Mouse (Mus musculus): ENCODE data around the gene Supt7l. TPM values are rescaled to one million over a fixed set of nuclear protein-coding genes. Genes with fewer than 3 reads are reported as not detected.

Gene Supt7l
- polyA plus RNA-seq, 1 experiment from 2014 or later, result 30.8 TPM

DNA sequence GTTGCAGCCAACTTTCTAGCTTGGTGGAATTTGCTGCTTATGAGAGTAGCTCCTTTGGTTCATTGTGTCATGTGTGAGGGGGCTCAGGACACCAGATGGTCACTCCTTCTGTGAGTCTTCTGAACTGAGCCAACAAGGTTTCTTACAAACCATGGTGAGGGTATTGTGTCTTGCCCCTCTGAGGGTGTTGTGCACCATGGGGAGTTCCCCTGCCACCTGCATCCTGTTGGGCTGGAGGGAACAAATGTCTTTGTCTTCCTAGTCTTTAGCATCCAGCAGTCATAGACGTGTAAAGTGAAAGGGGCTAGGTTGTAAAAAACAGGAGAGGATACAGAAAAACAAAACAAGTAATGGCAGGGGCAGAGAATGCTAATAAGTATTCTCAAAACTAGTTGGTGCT, 31.8 kb upstream of the Supt7l start:
- Histone ChIP-seq H3K4me2 (replicated peaks) (no peak overlapping the region), H3K4me3 (no peak overlapping the region), H3K4me1 (0 out of 2 replicates have a peak, but pooled peaks cover 4% of the 10 kb centered on the region), H3K9me3 (no peaks in the 10 kb centered on the region), H3K9ac (no peak overlapping the region), H3K27me3 (replicated peaks) (no peaks in the 10 kb centered on the region), H3K27ac (no peak overlapping the region), H3K36me3 (peaks cover 45% of the 10 kb centered on the region)
- ATAC-seq (ENCODE audit: low FRiP score, low read depth), result no peak
- 19% methylated on average over 1 of the region's 1 CpGs for WGBS

DNA sequence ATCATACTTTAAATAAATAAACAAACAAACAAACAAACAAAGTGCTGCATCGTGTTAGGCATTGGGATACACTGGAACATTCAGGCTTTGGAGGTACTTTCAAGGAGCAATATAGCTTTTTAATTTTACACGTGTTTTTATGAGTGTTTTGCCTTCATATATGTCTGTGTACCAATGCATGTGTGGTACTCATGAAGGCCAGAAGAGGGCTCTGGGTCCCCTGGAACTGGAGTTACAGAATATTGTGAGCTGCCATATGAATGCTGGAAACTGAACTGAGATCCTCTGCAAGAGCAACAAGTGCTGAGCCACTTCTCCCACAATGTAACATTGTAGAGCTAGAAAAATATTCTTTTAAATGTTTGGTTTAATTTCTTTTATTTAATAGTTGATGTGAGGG, 7.6 kb upstream of the Supt7l start:
- no peaks in the 10 kb centered on the region for H3K27me3 ChIP-seq (replicated peaks)
- no peak overlapping the region for H3K4me3 ChIP-seq
- no peak overlapping the region for H3K9ac ChIP-seq
- no peak overlapping the region for H3K4me2 ChIP-seq (replicated peaks)
- H3K9me3 ChIP-seq, result no peaks in the 10 kb centered on the region
- WGBS, result 90% methylated on average over 2 of the region's 2 CpGs
- H3K27ac ChIP-seq, result no peak overlapping the region
- H3K36me3 ChIP-seq, result peaks cover 83% of the 10 kb centered on the region
- ATAC-seq (ENCODE audit: low FRiP score, low read depth), result no peak
- H3K4me1 ChIP-seq, result no peaks in the 10 kb centered on the region

DNA sequence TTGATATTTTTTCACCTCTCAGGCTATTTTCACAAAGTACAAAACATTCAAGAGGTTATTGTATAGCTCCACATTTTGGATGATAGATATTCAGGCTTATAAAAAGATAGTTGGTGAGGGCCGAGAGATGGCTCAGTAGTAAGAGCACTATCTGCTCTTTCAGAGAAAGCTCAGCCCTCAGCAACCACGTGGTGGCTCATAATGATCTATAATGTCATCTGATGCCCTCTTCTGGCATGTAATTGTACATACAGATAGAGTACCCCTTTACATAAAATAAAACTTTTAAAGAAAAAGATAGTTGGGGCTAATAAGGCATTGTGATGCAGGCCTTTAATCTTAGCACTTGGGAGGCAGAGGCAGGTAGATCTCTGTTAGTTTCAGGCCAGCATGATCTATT, 953 bp upstream of the Supt7l start:
- Histone ChIP-seq H3K27ac (no peak overlapping the region), H3K9ac (no peak overlapping the region), H3K27me3 (replicated peaks) (no peaks in the 10 kb centered on the region), H3K4me3 (no peak overlapping the region), H3K36me3 (peaks cover 40% of the 10 kb centered on the region), H3K4me2 (replicated peaks) (peak overlapping the region; percentile 98; the same call in 1 of the 2 replicates), H3K9me3 (no peaks in the 10 kb centered on the region), H3K4me1 (peaks cover 26% of the 10 kb centered on the region)
- WGBS, result 76% methylated on average over 2 of the region's 2 CpGs
- no peak for ATAC-seq (ENCODE audit: low FRiP score, low read depth)

DNA sequence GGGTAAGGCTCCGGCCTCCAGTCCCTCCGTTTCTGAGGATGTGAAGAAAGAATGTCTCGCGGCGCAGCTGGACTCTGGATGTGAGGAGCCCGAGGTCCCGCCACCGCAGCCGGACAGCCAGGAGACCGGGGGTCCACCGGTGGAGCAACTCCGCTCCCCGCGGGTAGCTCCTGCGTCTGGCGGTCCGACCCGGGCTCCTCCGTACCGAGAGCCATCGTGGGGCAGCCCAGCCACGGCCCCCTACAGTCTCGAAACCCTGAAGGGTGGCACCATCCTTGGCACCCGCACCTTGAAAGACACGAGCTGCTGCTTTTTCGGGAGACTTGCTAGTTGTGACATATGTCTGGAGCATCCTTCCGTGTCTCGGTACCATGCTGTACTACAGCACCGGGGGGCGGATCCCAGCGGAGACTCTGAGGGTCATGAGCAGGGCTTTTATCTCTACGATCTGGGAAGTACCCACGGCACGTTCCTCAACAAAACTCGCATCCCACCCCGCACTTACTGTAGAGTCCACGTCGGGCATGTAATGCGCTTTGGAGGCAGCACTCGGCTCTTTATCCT, 408 bp downstream of the Supt7l start:
- peak overlapping the region; percentile 98 for H3K4me2 ChIP-seq (replicated peaks)
- H3K4me1 ChIP-seq, result peaks cover 26% of the 10 kb centered on the region
- peak; percentile 44; the same call in 1 of the 2 replicates for ATAC-seq (ENCODE audit: low FRiP score, low read depth)
- WGBS, result 4% methylated on average over 40 of the region's 40 CpGs
- H3K27ac ChIP-seq, result no peak overlapping the region
- no peaks in the 10 kb centered on the region for H3K9me3 ChIP-seq
- H3K4me3 ChIP-seq, result peak overlapping the region; percentile 94
- peak overlapping the region; percentile 93 for H3K9ac ChIP-seq
- H3K27me3 ChIP-seq (replicated peaks), result no peaks in the 10 kb centered on the region
- H3K36me3 ChIP-seq, result peaks cover 38% of the 10 kb centered on the region

DNA sequence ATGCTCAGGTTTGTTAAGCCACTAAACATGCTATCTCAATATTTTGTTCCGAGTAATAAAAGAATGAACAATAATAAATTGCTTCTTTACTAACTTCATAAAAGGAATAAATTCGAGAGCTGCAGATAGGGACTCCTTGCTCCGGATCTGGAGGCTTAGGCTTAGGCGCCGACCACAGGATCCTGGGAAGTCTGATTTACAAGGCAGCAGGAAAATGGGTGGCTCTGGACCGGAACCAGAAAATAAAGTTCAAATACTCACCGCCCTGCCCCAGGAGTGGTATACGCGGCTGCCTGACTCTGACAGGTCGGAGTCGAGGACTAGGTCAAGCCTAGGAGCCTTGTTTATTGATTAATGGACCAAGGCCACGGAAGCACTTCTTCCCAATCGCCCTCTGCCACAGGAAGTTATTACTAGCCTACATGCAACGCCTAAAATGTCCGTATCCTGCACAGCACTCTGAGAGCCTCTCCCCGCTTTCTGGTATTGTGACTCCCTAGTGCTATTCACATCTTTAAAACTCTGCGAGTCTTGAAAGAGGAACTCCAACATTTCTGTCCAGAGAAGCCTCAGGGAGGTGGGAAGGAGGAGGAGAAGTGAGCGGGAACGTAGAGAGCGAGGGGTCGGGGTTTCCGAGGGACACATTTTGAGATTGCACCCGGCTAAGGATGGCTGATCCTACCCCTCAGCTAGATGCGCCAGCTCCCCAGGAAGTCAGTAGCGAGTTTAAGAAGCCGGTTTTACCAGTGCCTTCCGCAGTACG, 1.1 kb downstream of the Supt7l start, which contains the start of gene Slc4a1ap:
Gene Slc4a1ap, plus strand, starts transcription at position 642 of the 763 bp plus-strand sequence.
- H3K4me3 ChIP-seq, result peak within 1 kb of the TSS; percentile 94
- peak; percentile 90 for ATAC-seq (ENCODE audit: low FRiP score, low read depth)
- peaks cover 26% of the 10 kb centered on the region for H3K4me1 ChIP-seq
- H3K27me3 ChIP-seq (replicated peaks), result no peaks in the 10 kb centered on the region
- peak within 1 kb of the TSS; percentile 98 for H3K4me2 ChIP-seq (replicated peaks)
- peaks cover 34% of the 10 kb centered on the region for H3K36me3 ChIP-seq
- under 1% methylated on average over 28 of the region's 28 CpGs for WGBS
- no peaks in the 10 kb centered on the region for H3K9me3 ChIP-seq
- H3K9ac ChIP-seq, result peak within 1 kb of the TSS; percentile 93
- peak within 1 kb of the TSS; percentile 39; the same call in 1 of the 2 replicates for H3K27ac ChIP-seq

DNA sequence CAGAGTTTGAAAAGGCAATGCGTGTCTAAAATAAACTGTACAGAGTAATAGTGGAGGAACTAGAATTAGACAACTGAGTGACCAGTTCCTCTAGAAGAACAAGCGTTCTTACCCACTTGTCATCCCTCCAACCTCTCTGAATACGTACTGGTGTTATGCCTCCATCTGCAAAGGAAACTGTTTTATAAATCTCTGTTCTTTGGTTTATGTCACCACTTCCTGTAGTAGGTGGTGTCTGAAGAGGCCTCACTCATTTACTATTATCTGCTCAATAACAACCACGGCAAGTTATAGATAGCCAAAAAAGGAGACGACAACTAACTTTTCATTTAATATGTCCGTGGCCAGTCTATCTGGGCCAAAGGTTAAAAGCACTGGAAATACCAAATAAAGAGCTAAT, 7.1 kb downstream of the Supt7l start:
- WGBS, result 96% methylated on average over 6 of the region's 6 CpGs
- Histone ChIP-seq H3K27me3 (replicated peaks) (no peaks in the 10 kb centered on the region), H3K27ac (no peak overlapping the region), H3K9me3 (no peaks in the 10 kb centered on the region), H3K4me3 (no peak overlapping the region), H3K4me1 (peaks cover 2% of the 10 kb centered on the region), H3K9ac (no peak overlapping the region), H3K36me3 (peaks cover 65% of the 10 kb centered on the region), H3K4me2 (replicated peaks) (no peak overlapping the region)
- no peak for ATAC-seq (ENCODE audit: low FRiP score, low read depth)

DNA sequence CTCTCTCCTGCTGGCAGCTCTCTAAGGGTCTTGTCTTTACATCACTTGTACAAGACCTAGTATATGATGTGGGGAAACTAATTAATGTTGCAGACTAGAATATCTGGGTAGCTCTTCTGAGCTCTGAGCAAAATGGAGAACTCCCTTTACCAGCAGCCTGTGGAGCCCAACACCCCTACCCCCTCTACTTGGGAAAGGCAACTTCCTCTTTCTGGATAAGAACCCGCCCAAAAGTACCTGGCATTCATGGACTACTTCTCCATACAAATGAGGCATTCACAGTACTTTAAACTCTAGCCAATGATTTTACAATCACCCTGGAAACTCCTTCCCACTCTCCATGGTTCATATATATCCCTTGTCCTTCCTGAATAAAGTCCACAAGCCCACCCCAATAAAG, 15.1 kb downstream of the Supt7l start:
- Histone ChIP-seq H3K27ac (no peak overlapping the region), H3K27me3 (replicated peaks) (no peaks in the 10 kb centered on the region), H3K9me3 (no peaks in the 10 kb centered on the region), H3K9ac (no peak overlapping the region), H3K4me2 (replicated peaks) (no peak overlapping the region), H3K4me3 (no peak overlapping the region), H3K36me3 (peaks cover 86% of the 10 kb centered on the region), H3K4me1 (no peaks in the 10 kb centered on the region)
- no peak for ATAC-seq (ENCODE audit: low FRiP score, low read depth)
- WGBS, result 96% methylated on average over 1 of the region's 1 CpGs

DNA sequence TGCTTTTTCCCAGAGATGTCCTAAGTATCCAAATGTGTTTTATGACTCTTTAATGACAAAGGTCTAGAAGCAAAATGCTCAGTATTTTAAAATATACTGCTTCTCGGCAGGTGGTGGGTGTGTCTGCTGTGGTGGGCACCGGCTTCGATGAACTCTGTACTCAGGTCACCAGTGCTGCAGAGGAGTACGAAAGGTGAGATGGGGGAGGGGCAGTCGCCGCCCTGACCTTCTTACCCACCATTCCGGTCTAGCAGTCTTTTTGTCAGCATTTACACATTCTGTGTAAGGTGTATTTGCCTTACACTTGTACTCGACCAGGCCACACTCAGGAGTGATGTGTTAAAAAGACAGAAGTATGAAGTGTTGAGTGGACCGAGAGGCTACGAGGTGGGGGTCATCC, 22.8 kb downstream of the Supt7l start:
- Histone ChIP-seq H3K9ac (no peak overlapping the region), H3K9me3 (no peaks in the 10 kb centered on the region), H3K4me3 (no peak overlapping the region), H3K27me3 (replicated peaks) (no peaks in the 10 kb centered on the region), H3K36me3 (peaks cover 78% of the 10 kb centered on the region), H3K4me1 (no peaks in the 10 kb centered on the region), H3K4me2 (replicated peaks) (no peak overlapping the region), H3K27ac (no peak overlapping the region)
- no peak for ATAC-seq (ENCODE audit: low FRiP score, low read depth)
- 93% methylated on average over 10 of the region's 10 CpGs for WGBS

DNA sequence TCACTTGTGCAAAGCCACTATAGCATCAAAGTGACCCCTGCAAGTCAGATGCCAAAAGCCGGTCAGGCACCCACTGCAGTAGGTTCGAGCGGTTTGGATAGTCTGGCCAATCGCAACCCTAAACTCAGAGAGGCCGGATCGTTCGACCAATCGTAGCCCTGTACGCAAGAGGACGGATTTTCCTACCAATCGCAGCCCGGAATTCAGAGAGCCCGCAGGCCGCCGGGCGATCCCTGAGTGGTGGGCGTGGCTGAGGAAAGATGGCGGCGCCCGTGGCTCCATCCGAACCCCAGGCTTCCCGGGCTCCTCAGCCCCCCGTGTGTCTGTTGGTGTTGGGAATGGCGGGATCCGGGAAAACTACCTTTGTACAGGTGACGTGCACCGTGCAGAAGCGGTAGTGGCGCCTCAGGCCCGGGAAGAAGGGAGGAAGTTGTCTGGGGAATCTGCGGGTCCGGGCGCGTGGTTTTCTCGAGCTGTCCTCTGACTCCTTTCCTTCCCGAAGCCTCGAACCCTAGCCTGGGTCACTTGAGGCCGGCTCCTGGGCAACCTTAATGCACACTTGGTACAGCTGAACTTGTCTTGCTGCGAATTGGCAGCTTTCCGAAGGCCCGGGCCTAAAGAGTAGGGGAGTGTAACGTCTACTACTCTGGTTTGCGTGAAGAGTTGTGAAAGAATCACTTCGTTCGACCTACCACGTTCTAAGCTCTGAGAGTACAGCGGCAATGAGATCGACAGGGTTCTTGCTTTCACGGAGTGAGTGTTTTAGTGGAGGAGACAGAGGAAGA, 32.9 kb downstream of the Supt7l start, which contains the start of gene Gpn1:
Gene Gpn1, plus strand, starts transcription at position 229 of the 785 bp plus-strand sequence.
- ATAC-seq (ENCODE audit: low FRiP score, low read depth), result peak; percentile 100
- H3K27ac ChIP-seq, result no peak within 1 kb of the TSS

DNA sequence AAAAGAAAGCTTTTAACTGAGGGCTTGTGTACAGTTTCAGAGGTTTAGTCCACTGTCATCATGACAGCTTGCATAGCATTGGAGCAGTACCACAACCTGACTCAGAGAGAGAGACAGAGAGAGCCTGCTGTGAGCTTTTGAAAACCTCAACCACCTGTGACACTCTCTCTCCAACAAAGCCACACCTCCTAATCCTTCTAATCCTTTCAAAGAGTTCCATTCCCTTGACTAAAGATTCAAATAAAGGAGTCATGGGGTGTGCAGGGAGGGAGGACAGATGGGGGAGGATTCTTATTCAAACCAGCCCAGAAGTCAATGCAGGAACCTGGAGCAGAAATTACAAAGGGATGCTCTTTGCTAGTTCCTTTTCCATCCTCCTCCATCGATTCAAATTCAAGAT, 35.6 kb downstream of the Supt7l start:
- no peak for ATAC-seq (ENCODE audit: low FRiP score, low read depth)
- Histone ChIP-seq H3K4me3 (no peak overlapping the region), H3K4me2 (replicated peaks) (no peak overlapping the region), H3K9me3 (no peaks in the 10 kb centered on the region), H3K36me3 (peaks cover 8% of the 10 kb centered on the region), H3K4me1 (peaks cover 12% of the 10 kb centered on the region), H3K9ac (no peak overlapping the region), H3K27me3 (replicated peaks) (no peaks in the 10 kb centered on the region), H3K27ac (no peak overlapping the region)
- 67% methylated on average over 1 of the region's 1 CpGs for WGBS

More for the DNA sequence above, 32.9 kb downstream of the Supt7l start, which contains the start of gene Gpn1:
- H3K9me3 ChIP-seq, result no peaks in the 10 kb centered on the region
- WGBS, result under 1% methylated on average over 49 of the region's 49 CpGs
- peak within 1 kb of the TSS; percentile 69 for H3K4me2 ChIP-seq (replicated peaks)
- H3K9ac ChIP-seq, result peak within 1 kb of the TSS; percentile 67
- H3K36me3 ChIP-seq, result peaks cover 28% of the 10 kb centered on the region
- peak within 1 kb of the TSS; percentile 90 for H3K4me3 ChIP-seq
- peaks cover 12% of the 10 kb centered on the region for H3K4me1 ChIP-seq
- H3K27me3 ChIP-seq (replicated peaks), result no peaks in the 10 kb centered on the region

DNA sequence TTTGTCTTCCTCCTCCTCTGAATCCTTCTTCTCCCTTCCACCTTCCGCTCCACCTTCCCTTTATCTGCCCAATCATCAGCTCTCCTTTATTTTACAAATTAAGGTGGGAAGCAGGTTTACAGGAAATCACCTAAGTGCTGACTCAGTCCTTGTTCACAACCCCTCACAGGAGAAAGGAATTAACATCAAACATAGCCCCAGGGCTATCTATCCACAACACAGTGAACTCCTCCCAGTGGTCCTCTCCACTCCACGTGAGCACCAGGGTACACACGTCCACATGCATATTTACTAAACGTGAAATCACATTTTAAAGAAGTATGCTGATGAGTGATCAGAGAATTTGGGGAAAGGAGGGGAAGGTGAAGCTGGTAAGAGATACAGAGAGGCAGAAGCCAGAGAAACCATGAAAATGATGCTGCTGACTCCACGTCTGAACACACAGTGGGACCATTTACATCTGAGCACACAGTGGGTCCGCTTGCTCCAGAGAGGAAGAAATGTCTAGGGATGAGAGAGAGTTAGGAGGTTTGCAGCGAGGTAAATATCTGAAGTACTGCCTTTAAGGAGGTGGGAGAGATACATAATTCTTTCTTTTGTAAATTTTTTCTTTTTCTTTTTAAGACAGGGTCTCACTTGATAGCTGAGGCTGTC, 38.4 kb downstream of the Supt7l start:
- no peaks in the 10 kb centered on the region for H3K27me3 ChIP-seq (replicated peaks)
- H3K9ac ChIP-seq, result no peak overlapping the region
- no peaks in the 10 kb centered on the region for H3K9me3 ChIP-seq
- no peak overlapping the region for H3K4me3 ChIP-seq
- H3K4me2 ChIP-seq (replicated peaks), result no peak overlapping the region
- no peak for ATAC-seq (ENCODE audit: low FRiP score, low read depth)
- WGBS, result 70% methylated on average over 7 of the region's 7 CpGs
- H3K4me1 ChIP-seq, result peaks cover 3% of the 10 kb centered on the region; the same call in 1 of the 2 replicates
- H3K27ac ChIP-seq, result no peak overlapping the region
- peaks cover 3% of the 10 kb centered on the region; the same call in 1 of the 2 replicates for H3K36me3 ChIP-seq

All from neural tube, embryonic 12.5 days (tissue).